Mouse (Mus musculus): ENCODE measurements around the gene Auts2. TPM values are rescaled to one million over a fixed set of nuclear protein-coding genes. Genes with fewer than 3 reads are reported as not detected.

Auts2 gene
- total RNA-seq, 2 experiments from 2014 or later, result 19.4 to 30.5 TPM

GRCm38 (mm10) chr5:131557591-131558385 is 985.4 kb downstream of the Auts2 start:
- peak; percentile 29 for DNase-seq
- intact Hi-C loops (cut with DNase I; ENCODE audit: low total_unique reads), result no loop called here

- intact Hi-C loops (cut with DNase I; ENCODE audit: low total_unique reads), result no loop called here
- DNase-seq, result peak; percentile 12
These were observed 994.1 kb downstream of the Auts2 start for GRCm38 (mm10) chr5:131548932-131549563.

- intact Hi-C loops (cut with DNase I; ENCODE audit: low total_unique reads), result no loop called here
- DNase-seq, result no peak
These were observed 995.2 kb downstream of the Auts2 start for GRCm38 (mm10) chr5:131547926-131548325.

- DNase-seq, result no peak
- intact Hi-C loops (cut with DNase I; ENCODE audit: low total_unique reads), result no loop called here
These were observed 996.7 kb downstream of the Auts2 start for GRCm38 (mm10) chr5:131546414-131546813.

GRCm38 (mm10) chr5:131544381-131544780 is 998.8 kb downstream of the Auts2 start:
- no peak for DNase-seq
- intact Hi-C loops (cut with DNase I; ENCODE audit: low total_unique reads), result no loop called here

GRCm38 (mm10) chr5:131538311-131538915 is 1004.7 kb downstream of the Auts2 start:
- intact Hi-C loops (cut with DNase I; ENCODE audit: low total_unique reads), result loop anchor here (5.0 to 10.0 kb wide), 2 partner anchors 54 to 566 kb away; no protein-coding TSS in a partner anchor
- peak; percentile 81 for DNase-seq

GRCm38 (mm10) chr5:131537831-131538310 is 1005.3 kb downstream of the Auts2 start:
- intact Hi-C loops (cut with DNase I; ENCODE audit: low total_unique reads), result loop anchor here (5.0 to 10.0 kb wide), 2 partner anchors 54 to 567 kb away; no protein-coding TSS in a partner anchor
- DNase-seq, result peak; percentile 53

- intact Hi-C loops (cut with DNase I; ENCODE audit: low total_unique reads), result loop anchor here (5.0 to 10.0 kb wide), 2 partner anchors 55 to 568 kb away; no protein-coding TSS in a partner anchor
- peak; percentile 76 for DNase-seq
These were observed 1005.9 kb downstream of the Auts2 start for GRCm38 (mm10) chr5:131537155-131537830.

GRCm38 (mm10) chr5:131535752-131536151 is 1007.4 kb downstream of the Auts2 start:
- intact Hi-C loops (cut with DNase I; ENCODE audit: low total_unique reads), result loop anchor here (5.0 to 10.0 kb wide), 2 partner anchors 57 to 569 kb away; no protein-coding TSS in a partner anchor
- no peak for DNase-seq

GRCm38 (mm10) chr5:131533815-131534214 is 1009.3 kb downstream of the Auts2 start:
- intact Hi-C loops (cut with DNase I; ENCODE audit: low total_unique reads), result loop anchor here (10.0 kb wide), 1 partner anchor 571 kb away; no protein-coding TSS in a partner anchor
- peak; percentile 38 for DNase-seq

- no peak for DNase-seq
- intact Hi-C loops (cut with DNase I; ENCODE audit: low total_unique reads), result loop anchor here (10.0 kb wide), 1 partner anchor 573 kb away; no protein-coding TSS in a partner anchor
These were observed 1011.2 kb downstream of the Auts2 start for GRCm38 (mm10) chr5:131531744-131532552.

GRCm38 (mm10) chr5:131530828-131531227 is 1012.3 kb downstream of the Auts2 start:
- intact Hi-C loops (cut with DNase I; ENCODE audit: low total_unique reads), result loop anchor here (10.0 kb wide), 1 partner anchor 574 kb away; no protein-coding TSS in a partner anchor
- no peak for DNase-seq

- intact Hi-C loops (cut with DNase I; ENCODE audit: low total_unique reads), result no loop called here
- DNase-seq, result no peak
These were observed 1016.5 kb downstream of the Auts2 start for GRCm38 (mm10) chr5:131526666-131527065.

GRCm38 (mm10) chr5:131524900-131525465 is 1018.2 kb downstream of the Auts2 start:
- intact Hi-C loops (cut with DNase I; ENCODE audit: low total_unique reads), result no loop called here
- DNase-seq, result no peak

- intact Hi-C loops (cut with DNase I; ENCODE audit: low total_unique reads), result no loop called here
These were observed 1023.6 kb downstream of the Auts2 start for GRCm38 (mm10) chr5:131519560-131519959.

GRCm38 (mm10) chr5:131517677-131518076 is 1025.5 kb downstream of the Auts2 start:
- intact Hi-C loops (cut with DNase I; ENCODE audit: low total_unique reads), result no loop called here
- no peak for DNase-seq

More at GRCm38 (mm10) chr5:131519560-131519959, 1023.6 kb downstream of the Auts2 start:
- DNase-seq, result no peak

GRCm38 (mm10) chr5:131515707-131516407 is 1027.3 kb downstream of the Auts2 start:
- intact Hi-C loops (cut with DNase I; ENCODE audit: low total_unique reads), result no loop called here
- DNase-seq, result peak; percentile 55
